Mouse (Mus musculus) forebrain, embryonic 16.5 days (tissue): Measurements from ENCODE around the gene Sgip1. TPM values are rescaled to one million over a fixed set of nuclear protein-coding genes. Genes with fewer than 3 reads are reported as not detected.

ENCODE experiments used
- ATAC-seq: fragments of 200-750 bp; cut with Nextera tagmentation; 2 replicates; pipeline ENCODE4 v1.8.0; 2017; ENCODE audit warnings: mild to moderate bottlenecking, moderate library complexity
- H3K27ac ChIP-seq: fragments of 300-500 bp; sonication (generic); 2 replicates; pipeline ENCODE4 v1.5.1; 2014; ENCODE audit warnings: low read length, control low read depth
- H3K27me3 ChIP-seq: fragments of 300-500 bp; sonication (generic); replicated peaks from 2 replicates; pipeline ENCODE4 v1.6.1; 2014; ENCODE audit warnings: low read length; ENCODE audit not compliant: control insufficient read depth, insufficient read depth
- H3K36me3 ChIP-seq: fragments of 300-500 bp; sonication (generic); 2 replicates; pipeline ENCODE4 v1.6.1; 2014; ENCODE audit not compliant: control insufficient read depth, insufficient read depth
- H3K4me1 ChIP-seq: fragments of 300-500 bp; sonication (generic); replicated peaks from 2 replicates; pipeline ENCODE4 v1.6.1; 2014; ENCODE audit warnings: low read length; ENCODE audit not compliant: control insufficient read depth, insufficient read depth
- H3K4me2 ChIP-seq: fragments of 300-500 bp; sonication (generic); 2 replicates; pipeline ENCODE4 v1.6.1; 2014; ENCODE audit warnings: mild to moderate bottlenecking, low read length, control low read depth
- H3K4me3 ChIP-seq: fragments of 300-500 bp; sonication (generic); replicated peaks from 2 replicates; pipeline ENCODE4 v1.5.1; 2014; ENCODE audit warnings: mild to moderate bottlenecking, low read length, control low read depth
- H3K9ac ChIP-seq: fragments of 300-500 bp; sonication (generic); replicated peaks from 2 replicates; pipeline ENCODE4 v1.6.1; 2014; ENCODE audit warnings: low read depth, low read length, control low read depth
- H3K9me3 ChIP-seq: fragments of 300-500 bp; sonication (generic); 2 replicates; pipeline ENCODE4 v1.6.1; 2016; ENCODE audit warnings: low read length; ENCODE audit not compliant: control insufficient read depth
- WGBS: fragments of 180-500 bp; shearing (Covaris S2); extraction: QIAGEN DNeasy Blood & Tissue Kit; methylation state at CpG from one replicate; pipeline ENCODE4 v1.1.7; 2014; 5-methylcytosine and 5-hydroxymethylcytosine counted together
- polyA plus RNA-seq: library from polyadenylated mRNA; unstranded; fragments of >200 nt; fragmentation: Nextera tagmentation; extraction: Ambion mirVana; gene quantifications from 2 replicates; pipeline ENCODE4 v1.2.1, GENCODE M21; 2015

The Sgip1 gene
- polyA plus RNA-seq, 1 experiment from 2014 or later = 69.4 TPM

GRCm38 (mm10) chr4:103006266-103006665 lies 265.2 kb downstream of the Sgip1 start:
- H3K27ac ChIP-seq = no peak overlapping the region

GRCm38 (mm10) chr4:103006943-103007418 lies 265.9 kb downstream of the Sgip1 start:
- Histone ChIP-seq H3K9ac (no peak overlapping the region), H3K36me3 (no peaks in the 10 kb centered on the region), H3K27me3 (no peaks in the 10 kb centered on the region), H3K27ac (no peak overlapping the region), H3K4me2 (no peak overlapping the region), H3K4me3 (no peak overlapping the region), H3K9me3 (no peaks in the 10 kb centered on the region), H3K4me1 (peaks cover 8% of the 10 kb centered on the region)
- 5% methylated on average over 4 of the region's 4 CpGs for WGBS
- peak; percentile 61 for ATAC-seq

More at GRCm38 (mm10) chr4:103006266-103006665, 265.2 kb downstream of the Sgip1 start:
- ATAC-seq = no peak
- Histone ChIP-seq H3K4me2 (no peak overlapping the region), H3K9me3 (no peaks in the 10 kb centered on the region), H3K36me3 (no peaks in the 10 kb centered on the region), H3K9ac (no peak overlapping the region), H3K4me1 (peaks cover 3% of the 10 kb centered on the region), H3K4me3 (no peak overlapping the region), H3K27me3 (no peaks in the 10 kb centered on the region)
- WGBS = 73% methylated on average over 5 of the region's 5 CpGs

- Histone ChIP-seq H3K27me3 (no peaks in the 10 kb centered on the region), H3K4me1 (peaks cover 10% of the 10 kb centered on the region), H3K4me3 (no peak overlapping the region), H3K36me3 (no peaks in the 10 kb centered on the region), H3K9me3 (no peaks in the 10 kb centered on the region), H3K4me2 (no peak overlapping the region), H3K9ac (no peak overlapping the region), H3K27ac (no peak overlapping the region)
- 95% methylated on average over 4 of the region's 4 CpGs for WGBS
- no peak for ATAC-seq
These were observed 269.6 kb downstream of the Sgip1 start for GRCm38 (mm10) chr4:103010734-103011133.

GRCm38 (mm10) chr4:103011823-103012222 lies 270.7 kb downstream of the Sgip1 start:
- no peaks in the 10 kb centered on the region for H3K27me3 ChIP-seq
- no peaks in the 10 kb centered on the region for H3K9me3 ChIP-seq
- peak overlapping the region; percentile 4; the same call in 1 of the 2 replicates for H3K4me2 ChIP-seq
- H3K4me3 ChIP-seq = no peak overlapping the region
- H3K36me3 ChIP-seq = no peaks in the 10 kb centered on the region
- peak overlapping the region; percentile 44 for H3K27ac ChIP-seq
- peaks cover 10% of the 10 kb centered on the region for H3K4me1 ChIP-seq
- no peak overlapping the region; the same call in 1 of the 2 replicates for H3K9ac ChIP-seq
- 31% methylated on average over 7 of the region's 7 CpGs for WGBS
- ATAC-seq = peak; percentile 78

- Histone ChIP-seq H3K9me3 (no peaks in the 10 kb centered on the region), H3K9ac (no peak overlapping the region), H3K4me2 (no peak overlapping the region), H3K4me1 (peaks cover 7% of the 10 kb centered on the region), H3K4me3 (no peak overlapping the region), H3K27me3 (no peaks in the 10 kb centered on the region), H3K27ac (no peak overlapping the region), H3K36me3 (no peaks in the 10 kb centered on the region)
- 7% methylated on average over 4 of the region's 4 CpGs for WGBS
- ATAC-seq = no peak
These were observed 272.4 kb downstream of the Sgip1 start for GRCm38 (mm10) chr4:103013490-103013889.

Other genes starting within 250 kb of the Sgip1 start
- gene Tctex1d1, start 237.3 kb downstream of the Sgip1 start, polyA plus RNA-seq = 0.53 and 1.1 TPM in 2 replicates